Mouse (Mus musculus): ENCODE measurements around the gene R3hdm1.
"Not testable (repeated sequence)": the region's sequence is repeated elsewhere in the genome, so short reads cannot be mapped to it uniquely, and the experiment has no call there.

R3hdm1 gene

GRCm38 (mm10) chr1:128141039-128141438, 37.9 kb downstream of the R3hdm1 start:
- no peak for DNase-seq

DNA sequence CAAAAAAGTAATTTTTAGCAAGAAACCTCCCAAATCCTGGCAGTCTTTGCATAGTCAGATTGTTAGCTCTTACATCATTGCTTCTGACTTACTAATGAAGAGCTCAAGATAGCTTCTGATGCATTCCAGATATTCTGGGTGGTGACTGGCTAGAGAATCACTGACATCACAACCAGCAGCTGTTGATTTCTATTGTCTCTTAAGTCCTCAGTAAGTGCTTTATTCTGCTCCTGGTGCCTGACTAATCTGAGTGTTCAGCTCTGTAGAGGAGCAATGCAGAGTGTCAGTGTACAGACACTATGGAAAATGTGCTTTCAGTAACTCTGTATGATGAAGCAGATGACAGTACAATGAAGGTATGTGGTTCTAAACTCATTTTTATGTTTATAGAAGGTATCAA, 38.6 kb downstream of the R3hdm1 start:
- DNase-seq, result no peak

DNA sequence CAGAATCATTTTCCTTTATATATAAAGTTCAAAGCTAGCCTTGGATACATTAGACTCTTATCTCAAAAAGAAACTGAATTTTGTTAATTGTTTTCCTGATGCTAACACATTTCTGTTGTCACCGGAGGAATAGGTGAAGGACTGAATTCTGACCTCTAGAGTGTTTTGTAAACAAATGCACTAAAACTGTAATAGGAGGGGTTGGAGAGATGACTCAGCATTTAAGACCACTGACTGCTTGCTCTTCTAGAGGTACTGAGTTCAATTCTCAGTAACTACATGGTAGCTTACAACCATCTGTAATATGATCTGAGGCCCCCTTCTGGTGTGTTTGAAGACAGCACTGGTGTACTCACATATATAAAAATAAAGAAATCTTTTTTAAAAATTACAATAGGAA, 63.9 kb downstream of the R3hdm1 start:
- DNase-seq, result no peak

DNA sequence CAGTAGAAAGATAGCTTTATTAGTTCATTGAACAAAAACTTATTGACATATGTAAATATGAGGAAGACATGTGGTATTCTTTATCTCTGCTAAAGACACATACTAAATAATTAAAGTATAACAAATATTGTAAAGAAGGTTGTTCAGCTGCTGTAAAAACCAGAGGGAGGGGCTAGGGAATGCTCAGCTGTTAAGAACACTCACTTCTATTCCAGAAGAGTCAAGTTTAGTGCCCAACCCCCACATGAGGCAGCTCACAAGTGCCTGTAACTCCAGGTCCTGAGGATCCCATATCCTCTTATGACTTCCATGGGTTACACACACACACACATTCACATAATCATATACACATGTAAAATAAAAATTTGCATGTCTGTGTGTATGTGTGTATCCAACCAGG, 67.0 kb downstream of the R3hdm1 start:
- no peak for DNase-seq

DNA sequence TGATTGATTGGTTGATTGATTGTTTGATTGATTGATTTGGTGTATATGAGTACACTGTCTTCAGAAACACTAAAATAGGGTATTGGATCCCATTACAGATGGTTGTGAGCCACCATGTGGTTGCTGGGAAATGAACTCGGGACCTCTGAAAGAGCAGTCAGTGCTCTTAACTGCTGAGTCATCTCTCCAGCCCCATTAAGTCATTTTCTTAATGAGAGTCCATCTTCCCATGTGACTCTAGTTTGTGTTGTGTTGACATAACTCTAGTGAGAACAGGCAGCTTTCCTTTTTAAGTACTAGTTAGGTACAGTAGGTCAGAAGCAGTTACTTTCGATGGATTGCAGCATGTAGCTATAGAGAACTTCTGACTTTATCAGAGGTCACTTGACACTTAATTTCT, 88.3 kb downstream of the R3hdm1 start:
- no peak for DNase-seq

DNA sequence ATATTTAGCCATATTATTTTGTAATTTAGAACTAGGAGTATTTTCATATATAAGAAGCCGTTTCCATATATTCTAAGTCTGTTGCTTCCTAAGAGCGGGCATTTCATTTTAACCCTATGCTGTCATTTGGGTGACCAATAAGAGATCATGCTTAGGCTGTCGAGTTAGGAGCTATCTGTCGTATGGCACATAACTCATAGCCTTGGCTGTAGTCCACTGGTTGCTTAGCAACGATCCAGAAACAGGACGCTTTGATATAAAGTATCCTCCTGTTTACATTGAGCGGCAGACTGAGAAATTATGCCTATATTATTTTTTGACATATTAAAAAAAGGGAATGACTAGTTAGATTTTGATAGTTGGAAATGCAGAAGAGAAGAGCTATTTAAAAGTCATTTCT, 89.3 kb downstream of the R3hdm1 start:
- no peak for DNase-seq

GRCm38 (mm10) chr1:128194011-128194410, 90.9 kb downstream of the R3hdm1 start:
- DNase-seq, result no peak

- DNase-seq, result no peak
Measured at GRCm38 (mm10) chr1:128197353-128197752, 94.3 kb downstream of the R3hdm1 start.

DNA sequence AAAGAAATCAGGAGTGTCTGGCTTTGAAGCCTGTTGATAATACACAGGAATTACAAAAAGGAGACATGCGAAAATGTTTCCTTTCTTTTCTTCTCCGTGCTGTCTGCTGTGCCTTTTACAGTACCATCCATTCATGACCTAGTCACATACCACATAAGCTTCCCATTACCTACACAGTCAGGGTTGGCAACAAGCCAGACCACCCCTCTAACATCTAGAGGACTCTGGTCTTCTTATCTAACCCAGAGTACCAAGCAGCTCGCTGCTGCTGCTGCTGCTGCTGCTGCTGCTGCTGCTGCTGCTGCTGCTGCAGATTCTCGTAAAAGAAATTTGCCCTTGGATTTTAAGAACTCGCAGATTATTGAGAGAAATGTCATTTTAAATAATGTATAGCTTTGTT, 110.2 kb downstream of the R3hdm1 start:
- no peak for DNase-seq

GRCm38 (mm10) chr1:128221886-128222285, 118.8 kb downstream of the R3hdm1 start:
- no peak for DNase-seq

DNA sequence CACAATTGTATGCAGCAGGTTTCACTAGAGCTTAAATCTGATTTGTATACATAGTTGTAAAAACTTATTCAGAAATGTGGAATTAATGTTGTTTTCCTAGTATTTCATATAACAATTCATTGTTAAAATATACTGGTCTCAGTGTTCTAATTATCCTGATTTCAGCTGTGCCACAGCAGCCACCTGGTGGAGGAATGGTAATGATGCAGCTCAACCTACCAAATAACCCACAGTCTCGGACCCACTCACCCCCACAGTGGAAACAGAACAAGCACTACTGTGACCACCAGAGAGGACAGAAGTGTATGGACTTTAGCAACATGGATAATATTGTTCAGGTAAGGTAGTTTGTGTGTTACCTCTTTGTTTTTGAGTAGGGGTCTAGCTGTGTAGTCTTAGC, 120.2 kb downstream of the R3hdm1 start:
- DNase-seq, result no peak

GRCm38 (mm10) chr1:128235181-128235580, 132.1 kb downstream of the R3hdm1 start:
- no peak for DNase-seq

DNA sequence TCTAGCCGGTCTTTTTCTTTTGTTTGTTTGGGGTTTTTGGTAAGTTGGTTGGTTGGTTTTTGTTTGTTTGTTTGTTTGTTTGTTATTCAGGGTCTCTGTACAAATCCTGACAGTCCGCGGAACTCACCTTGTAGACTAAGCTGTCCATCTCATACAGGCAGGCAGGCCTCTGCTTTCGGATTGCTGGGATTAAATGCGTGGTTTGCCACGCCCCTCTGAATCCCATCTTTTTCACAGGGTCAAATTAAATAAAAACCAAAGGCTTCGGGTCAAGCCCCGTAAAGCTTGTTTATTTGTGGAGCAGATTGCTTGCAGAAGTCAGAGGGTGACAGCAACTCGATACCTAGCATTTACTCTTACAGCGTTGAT, 140.5 kb downstream of the R3hdm1 start, which contains the start of gene Ubxn4:
TSS of gene Ubxn4 (plus strand) at position 338 of the 369 bp plus-strand sequence.
- no peak for DNase-seq

- DNase-seq, result peak; percentile 99
Measured at GRCm38 (mm10) chr1:128243996-128244726, 141.1 kb downstream of the R3hdm1 start.

- DNase-seq, result peak; percentile 64
Measured at GRCm38 (mm10) chr1:128244727-128245355, 141.7 kb downstream of the R3hdm1 start.

GRCm38 (mm10) chr1:128267061-128267460, 164.0 kb downstream of the R3hdm1 start:
- DNase-seq, result not testable (repeated sequence)

DNA sequence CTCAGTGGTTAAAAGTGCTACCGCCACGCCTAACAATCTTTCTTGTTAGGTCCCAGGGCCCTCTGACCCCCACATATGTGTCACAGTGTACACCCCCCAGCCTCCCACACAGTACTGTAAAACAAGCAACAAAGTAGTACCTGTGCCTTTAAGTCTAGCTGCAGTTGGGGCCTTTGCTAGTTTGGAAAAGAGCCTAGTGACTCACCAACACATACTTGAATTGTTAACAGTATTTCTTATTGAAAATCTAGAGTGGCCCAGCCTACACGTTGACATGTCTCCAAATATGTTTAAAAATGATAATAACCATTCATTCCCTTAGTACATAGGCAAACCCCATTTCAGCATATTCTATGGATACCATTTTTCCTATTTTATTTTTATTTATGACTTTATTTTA, 167.6 kb downstream of the R3hdm1 start:
- DNase-seq, result no peak

DNA sequence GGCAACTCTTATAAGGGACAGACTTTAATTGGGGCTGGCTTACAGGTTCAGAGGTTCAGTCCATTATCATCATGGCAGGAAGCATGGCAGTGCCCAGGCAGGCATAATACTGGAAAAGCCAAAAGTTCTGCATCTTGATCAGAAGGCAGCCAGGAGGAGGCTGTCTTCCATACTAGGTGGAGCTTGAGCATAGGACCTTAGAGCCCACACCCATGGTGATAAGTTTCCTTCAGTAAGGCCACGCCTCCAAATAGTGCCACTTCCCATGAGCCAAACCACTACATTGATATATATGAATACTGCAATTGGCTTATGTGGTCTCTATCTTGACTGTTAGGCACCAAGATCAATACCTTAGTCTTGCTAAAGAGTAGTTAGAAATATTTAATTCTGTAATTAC, 172.8 kb downstream of the R3hdm1 start:
- no peak for DNase-seq

GRCm38 (mm10) chr1:128278563-128278962, 175.5 kb downstream of the R3hdm1 start:
- DNase-seq, result no peak

DNA sequence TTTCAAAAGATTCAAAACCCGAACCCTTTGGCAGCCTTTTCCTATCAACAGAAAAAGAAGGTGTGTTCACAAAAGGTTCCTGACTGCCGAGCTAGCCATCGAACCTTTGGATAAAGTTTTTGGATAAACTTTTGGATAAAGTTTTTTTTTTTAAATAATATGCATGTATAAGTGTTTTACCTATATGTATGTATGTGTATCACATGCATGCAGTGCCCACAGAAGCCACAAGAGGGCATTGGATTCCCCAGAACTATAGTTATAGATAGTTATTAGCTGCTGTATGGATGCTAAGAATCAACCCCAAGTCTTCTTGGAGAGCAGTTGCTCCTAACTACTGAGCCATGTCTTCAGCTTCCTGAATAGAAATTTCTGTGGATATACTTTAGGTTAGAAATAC, 178.7 kb downstream of the R3hdm1 start:
- DNase-seq, result peak; percentile 44

DNA sequence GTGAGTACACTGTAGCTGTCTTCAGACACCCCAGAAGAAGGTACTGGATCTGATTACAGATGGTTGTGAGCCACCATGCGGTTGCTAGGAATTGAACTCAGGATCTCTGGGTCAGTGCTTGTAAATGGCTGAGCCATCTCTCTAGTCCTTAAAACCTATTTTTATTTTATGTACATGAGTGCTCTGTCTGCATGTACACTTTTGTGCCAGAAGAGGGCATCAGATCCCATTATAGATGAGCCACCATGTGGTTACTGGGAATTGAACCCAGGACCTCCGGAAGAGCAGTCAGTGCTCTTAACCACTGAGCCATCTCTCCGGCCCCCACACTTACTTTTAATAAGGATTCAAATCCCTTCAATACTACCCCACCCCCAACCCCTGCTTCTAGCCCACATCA, 179.8 kb downstream of the R3hdm1 start:
- no peak for DNase-seq

DNA sequence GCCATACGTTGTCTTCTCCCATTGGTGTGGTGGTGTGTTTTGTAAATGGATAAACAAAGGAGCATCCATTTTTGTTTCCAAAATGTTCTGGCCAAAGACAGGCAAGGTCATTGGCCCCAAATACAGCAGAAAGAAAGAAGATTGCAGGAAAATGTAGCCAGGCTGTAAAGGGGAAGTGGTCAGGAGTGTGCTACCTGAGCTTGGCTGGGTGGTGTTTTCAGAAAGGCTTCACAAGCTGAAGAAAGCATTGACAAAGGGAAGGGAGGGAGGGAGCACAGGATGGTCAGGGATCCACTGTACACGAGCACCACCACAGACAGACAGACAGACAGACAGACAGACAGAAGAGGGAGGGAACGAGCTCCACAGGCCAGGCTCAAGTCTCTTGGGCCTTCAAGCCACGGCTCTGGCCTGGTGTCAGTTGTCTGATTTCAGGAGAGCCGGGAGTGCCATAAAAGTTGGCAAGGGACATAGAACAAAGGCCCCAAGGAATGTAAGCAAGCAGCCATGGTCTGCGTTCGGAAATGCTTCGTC, 181.1 kb downstream of the R3hdm1 start:
- no peak for DNase-seq

DNA sequence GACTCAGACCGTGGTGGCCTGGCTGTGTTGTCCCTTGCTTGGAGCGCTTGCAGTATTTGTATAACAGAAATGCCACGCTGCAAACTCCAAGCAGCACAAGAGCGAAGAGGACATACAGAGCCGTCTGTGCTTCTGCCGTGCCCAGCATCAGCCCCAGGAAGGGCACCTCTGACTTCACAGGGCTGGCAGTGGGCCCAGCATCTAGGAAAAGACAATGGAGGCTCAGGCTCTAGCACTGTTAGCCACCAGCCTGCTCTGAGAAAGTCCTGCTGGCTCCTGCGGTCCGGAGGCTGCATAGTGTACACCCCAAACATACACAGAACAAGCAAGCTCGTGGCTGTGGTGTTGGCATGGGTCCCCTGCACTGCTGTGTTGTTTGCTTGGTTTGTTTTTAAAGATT, 182.0 kb downstream of the R3hdm1 start:
- DNase-seq, result no peak
